Mouse (Mus musculus): ENCODE measurements around the gene Rps2.

GRCm38 (mm10) chr17:24674277-24674676, 43.6 kb upstream of the Rps2 start:
- TF ChIP-seq CTCF (IDR thresholded peaks at IDR 0.05; ENCODE audit: control insufficient read depth, insufficient read depth, insufficient replicate concordance, low read depth, low read length) (no peak), POLR2A (IDR thresholded peaks at IDR 0.05; ENCODE audit: control insufficient read depth, low read depth, low read length) (no peak)

Data from testis, adult 2 months (tissue).